Mouse (Mus musculus) midbrain, postnatal 0 days (tissue): ENCODE data around the gene Mbnl2. TPM values are rescaled to one million over a fixed set of nuclear protein-coding genes. Genes with fewer than 3 reads are reported as not detected.

ENCODE experiments used
- ATAC-seq: fragments of 200-750 bp; cut with Nextera tagmentation; 2 replicates; pipeline ENCODE4 v1.8.0; 2017; ENCODE audit warnings: moderate number of reproducible peaks, mild to moderate bottlenecking, moderate TSS enrichment, moderate library complexity; ENCODE audit not compliant: low FRiP score
- DNase-seq: peaks from one replicate; pipeline ENCODE4 v3.0.0-alpha.2; 2015; ENCODE audit warnings: low spot score
- H3K27ac ChIP-seq: fragments of 300-500 bp; sonication (generic); 2 replicates; pipeline ENCODE4 v1.5.1; 2014; ENCODE audit warnings: low read depth, mild to moderate bottlenecking, low read length, mixed read lengths
- H3K27me3 ChIP-seq: fragments of 300-500 bp; sonication (generic); 2 replicates; pipeline ENCODE4 v1.6.1; 2014; ENCODE audit warnings: low read length, control low read depth, mixed read lengths; ENCODE audit not compliant: insufficient read depth
- H3K36me3 ChIP-seq: fragments of 300-500 bp; sonication (generic); 2 replicates; pipeline ENCODE4 v1.6.1; 2014; ENCODE audit warnings: low read length, control low read depth, mixed read lengths; ENCODE audit not compliant: insufficient read depth
- H3K4me1 ChIP-seq: fragments of 300-500 bp; sonication (generic); 2 replicates; pipeline ENCODE4 v1.6.1; 2014; ENCODE audit warnings: mild to moderate bottlenecking, control low read depth, antibody characterized with exemption, low read length, mixed read lengths; ENCODE audit not compliant: insufficient read depth
- H3K4me2 ChIP-seq: fragments of 300-500 bp; sonication (generic); 2 replicates; pipeline ENCODE4 v1.6.1; 2014; ENCODE audit warnings: low read depth, mild to moderate bottlenecking, low read length, mixed read lengths; ENCODE audit not compliant: poor library complexity, severe bottlenecking
- H3K4me3 ChIP-seq: fragments of 300-500 bp; sonication (generic); 2 replicates; pipeline ENCODE4 v1.5.1; 2014; ENCODE audit warnings: low read depth, mild to moderate bottlenecking, low read length, moderate library complexity
- H3K9ac ChIP-seq: fragments of 300-500 bp; sonication (generic); replicated peaks from 2 replicates; pipeline ENCODE4 v1.6.1; 2014; ENCODE audit warnings: mild to moderate bottlenecking, low read length, moderate library complexity, mixed read lengths; ENCODE audit not compliant: poor library complexity, severe bottlenecking
- H3K9me3 ChIP-seq: fragments of 300-500 bp; sonication (generic); 2 replicates; pipeline ENCODE4 v1.6.1; 2016; ENCODE audit warnings: low read length, control low read depth
- CTCF ChIP-seq: IDR thresholded peaks from 2 replicates; pipeline ENCODE4 v1.5.1; 2016; ENCODE audit warnings: antibody characterized with exemption, mild to moderate bottlenecking
- WGBS: fragments of 180-500 bp; shearing (Covaris S2); extraction: QIAGEN DNeasy Blood & Tissue Kit; methylation state at CpG from one replicate; pipeline ENCODE4 v1.1.7; 2014; 5-methylcytosine and 5-hydroxymethylcytosine counted together
- polyA plus RNA-seq: library from polyadenylated mRNA; unstranded; fragments of >200 nt; fragmentation: Nextera tagmentation; extraction: Ambion mirVana; gene quantifications from 2 replicates; pipeline ENCODE4 v1.2.1, GENCODE M21; 2015
- total RNA-seq: library from RNA; depleted of rRNA; stranded (reverse); fragments of >200 nt; gene quantifications from 2 replicates; pipeline ENCODE4 v1.2.3, GENCODE M21; 2014

The Mbnl2 gene
- total and polyA plus RNA-seq, 2 experiments from 2014 or later, result 19.5 to 41.4 TPM

DNA sequence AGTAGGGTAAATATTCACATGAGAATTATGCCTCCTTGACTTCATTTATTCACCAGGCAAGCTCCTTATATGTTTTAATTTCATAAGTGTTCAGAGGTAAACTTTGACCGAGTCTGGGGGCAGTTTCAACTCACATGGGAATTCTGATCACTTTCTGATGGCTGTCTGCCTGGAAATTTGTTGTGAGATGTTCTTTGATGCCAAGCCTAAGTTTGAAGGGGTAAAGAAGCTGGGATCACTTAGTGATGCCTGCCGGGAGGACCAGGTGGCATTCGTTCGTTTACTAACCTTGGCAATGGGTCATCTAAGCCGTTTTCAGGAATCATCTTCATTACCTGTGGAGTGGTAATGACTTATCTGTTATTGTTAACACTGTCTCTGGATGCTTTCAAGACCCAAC, 23.0 kb downstream of the Mbnl2 start:
- Histone ChIP-seq H3K27me3 (no peaks in the 10 kb centered on the region), H3K4me3 (no peak overlapping the region), H3K4me2 (no peak overlapping the region), H3K9ac (no peak overlapping the region), H3K27ac (no peak overlapping the region), H3K9me3 (no peaks in the 10 kb centered on the region), H3K4me1 (peaks cover 9% of the 10 kb centered on the region; the same call in 1 of the 2 replicates), H3K36me3 (no peaks in the 10 kb centered on the region)
- TF ChIP-seq CTCF, result no peak
- DNase-seq, result no peak
- ATAC-seq, result no peak
- WGBS, result 82% methylated on average over 5 of the region's 5 CpGs

GRCm38 (mm10) chr14:120299716-120300115, 24.2 kb downstream of the Mbnl2 start:
- peaks cover 9% of the 10 kb centered on the region; the same call in 1 of the 2 replicates for H3K4me1 ChIP-seq
- no peak overlapping the region for H3K9ac ChIP-seq
- no peak overlapping the region for H3K27ac ChIP-seq
- DNase-seq, result no peak
- no peak overlapping the region for H3K4me3 ChIP-seq
- no peak for ATAC-seq
- no peak for TF ChIP-seq CTCF
- H3K4me2 ChIP-seq, result no peak overlapping the region
- H3K36me3 ChIP-seq, result no peaks in the 10 kb centered on the region
- no peaks in the 10 kb centered on the region for H3K27me3 ChIP-seq
- no peaks in the 10 kb centered on the region for H3K9me3 ChIP-seq
- 69% methylated on average over 3 of the region's 3 CpGs for WGBS

DNA sequence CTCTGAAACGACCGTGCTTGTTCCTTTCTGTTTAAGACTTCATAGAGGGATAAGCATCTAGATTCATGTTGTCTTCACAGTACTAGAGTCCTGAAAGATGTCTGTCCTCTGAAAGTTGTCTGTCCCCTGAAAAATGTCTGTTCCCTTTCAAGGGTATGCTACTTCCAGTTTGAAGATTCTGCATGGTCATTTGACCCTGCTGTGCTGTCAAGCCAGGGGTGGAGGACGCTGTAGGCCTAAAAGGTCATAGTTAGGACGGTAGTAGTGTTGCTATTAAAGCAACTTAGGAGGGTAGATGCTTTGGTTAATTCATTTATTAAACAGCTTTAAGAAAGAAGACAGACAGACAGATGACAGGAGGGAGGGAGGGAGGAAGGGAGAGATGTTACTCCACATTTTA, 24.7 kb downstream of the Mbnl2 start:
- TF ChIP-seq CTCF, result no peak
- Histone ChIP-seq H3K27me3 (no peaks in the 10 kb centered on the region), H3K27ac (no peak overlapping the region), H3K4me3 (no peak overlapping the region), H3K36me3 (no peaks in the 10 kb centered on the region), H3K4me1 (peaks cover 9% of the 10 kb centered on the region; the same call in 1 of the 2 replicates), H3K9me3 (no peaks in the 10 kb centered on the region), H3K9ac (no peak overlapping the region), H3K4me2 (no peak overlapping the region)
- no peak for DNase-seq
- WGBS, result 73% methylated on average over 4 of the region's 4 CpGs
- no peak for ATAC-seq

GRCm38 (mm10) chr14:120300814-120301213, 25.3 kb downstream of the Mbnl2 start:
- Histone ChIP-seq H3K4me2 (no peak overlapping the region), H3K27ac (no peak overlapping the region), H3K4me3 (no peak overlapping the region), H3K9me3 (no peaks in the 10 kb centered on the region), H3K9ac (no peak overlapping the region), H3K36me3 (no peaks in the 10 kb centered on the region), H3K27me3 (no peaks in the 10 kb centered on the region), H3K4me1 (peaks cover 9% of the 10 kb centered on the region; the same call in 1 of the 2 replicates)
- WGBS, result 88% methylated on average over 4 of the region's 4 CpGs
- DNase-seq, result no peak
- TF ChIP-seq CTCF, result no peak
- no peak for ATAC-seq

DNA sequence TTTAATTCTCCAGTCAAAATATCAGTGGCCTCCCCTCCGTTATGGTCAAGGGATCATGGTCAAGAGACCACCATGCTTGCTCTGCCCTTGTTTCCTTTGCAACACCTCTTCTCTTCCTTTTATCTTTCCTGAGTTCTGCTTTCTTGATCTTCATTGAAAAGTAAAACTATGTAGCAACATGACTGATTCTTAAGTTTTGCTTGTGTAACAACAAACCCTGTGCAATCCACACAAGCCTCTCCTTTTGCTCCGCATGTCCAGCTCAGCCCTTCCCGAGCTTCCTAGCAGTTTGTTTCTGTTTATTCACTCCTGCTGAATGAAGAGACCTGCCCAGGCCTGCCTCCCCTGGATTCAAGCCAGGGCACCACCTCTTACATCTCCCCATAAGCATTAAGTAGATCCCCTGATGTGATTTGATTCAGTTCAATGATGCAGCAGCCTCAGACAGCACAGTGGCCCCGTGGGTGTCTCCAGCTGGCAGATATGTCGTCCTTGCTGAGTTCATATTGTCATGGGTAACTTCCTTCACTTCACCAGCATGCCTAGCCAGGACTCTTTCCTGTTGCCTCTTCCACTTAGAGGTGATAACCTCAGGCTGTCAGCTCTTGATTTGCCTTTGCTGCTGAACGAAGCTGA, 27.6 kb downstream of the Mbnl2 start:
- 26% methylated on average over 6 of the region's 6 CpGs for WGBS
- peaks cover 3% of the 10 kb centered on the region; the same call in 1 of the 2 replicates for H3K4me1 ChIP-seq
- no peak for TF ChIP-seq CTCF
- DNase-seq (peak; percentile 60), ATAC-seq (no peak)
- H3K36me3 ChIP-seq, result no peaks in the 10 kb centered on the region
- no peak overlapping the region for H3K4me3 ChIP-seq
- H3K27me3 ChIP-seq, result no peaks in the 10 kb centered on the region
- H3K27ac ChIP-seq, result no peak overlapping the region
- no peak overlapping the region for H3K9ac ChIP-seq
- H3K4me2 ChIP-seq, result no peak overlapping the region
- no peaks in the 10 kb centered on the region for H3K9me3 ChIP-seq

- Histone ChIP-seq H3K9me3 (no peaks in the 10 kb centered on the region), H3K4me2 (no peak overlapping the region), H3K27ac (no peak overlapping the region), H3K9ac (no peak overlapping the region), H3K4me3 (no peak overlapping the region), H3K27me3 (no peaks in the 10 kb centered on the region), H3K4me1 (peaks cover 7% of the 10 kb centered on the region), H3K36me3 (no peaks in the 10 kb centered on the region)
- no peak for TF ChIP-seq CTCF
- no peak for ATAC-seq
- WGBS, result 85% methylated on average over 11 of the region's 11 CpGs
- no peak for DNase-seq
These were observed 30.8 kb downstream of the Mbnl2 start for GRCm38 (mm10) chr14:120306229-120306628.
